Mouse (Mus musculus) Muller cell, postnatal 12 days (primary cell): ENCODE data around the gene Dnase1l2.
A peak's percentile ranks its signal among the peaks of the same experiment; 100 is the strongest.

Experiments
- DNase-seq: peaks from one replicate; pipeline ENCODE4 v3.0.0-alpha.2; 2015; ENCODE audit errors: inconsistent ontology term

Gene Dnase1l2

GRCm38 (mm10) chr17:24442632-24443155 is at the start of gene Dnase1l2:
Gene Dnase1l2 (minus strand): TSS chr17:24443105.
- DNase-seq = no peak

DNA sequence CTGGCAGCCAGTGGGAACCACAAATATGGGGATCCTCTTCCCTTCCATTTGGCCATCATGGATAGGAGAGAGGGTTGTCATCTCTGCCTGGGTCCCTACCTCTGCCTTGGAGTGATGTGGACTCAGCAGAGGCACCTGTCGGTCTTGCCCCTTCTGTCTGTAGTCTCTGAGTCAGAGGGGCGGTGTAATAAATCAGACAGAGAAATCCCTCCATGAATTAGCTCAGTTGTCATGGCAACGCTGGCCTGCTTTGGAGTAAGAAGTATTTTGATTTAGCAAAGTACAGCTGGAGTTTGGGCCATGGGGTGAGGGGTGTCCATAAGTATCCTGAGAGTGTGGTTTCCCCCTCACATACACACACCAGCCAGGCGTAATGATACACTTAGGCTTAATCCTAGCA is 47.5 kb upstream of the Dnase1l2 start:
- DNase-seq = no peak

- DNase-seq = no peak
Measured at GRCm38 (mm10) chr17:24489265-24490030, 46.5 kb upstream of the Dnase1l2 start.

DNA sequence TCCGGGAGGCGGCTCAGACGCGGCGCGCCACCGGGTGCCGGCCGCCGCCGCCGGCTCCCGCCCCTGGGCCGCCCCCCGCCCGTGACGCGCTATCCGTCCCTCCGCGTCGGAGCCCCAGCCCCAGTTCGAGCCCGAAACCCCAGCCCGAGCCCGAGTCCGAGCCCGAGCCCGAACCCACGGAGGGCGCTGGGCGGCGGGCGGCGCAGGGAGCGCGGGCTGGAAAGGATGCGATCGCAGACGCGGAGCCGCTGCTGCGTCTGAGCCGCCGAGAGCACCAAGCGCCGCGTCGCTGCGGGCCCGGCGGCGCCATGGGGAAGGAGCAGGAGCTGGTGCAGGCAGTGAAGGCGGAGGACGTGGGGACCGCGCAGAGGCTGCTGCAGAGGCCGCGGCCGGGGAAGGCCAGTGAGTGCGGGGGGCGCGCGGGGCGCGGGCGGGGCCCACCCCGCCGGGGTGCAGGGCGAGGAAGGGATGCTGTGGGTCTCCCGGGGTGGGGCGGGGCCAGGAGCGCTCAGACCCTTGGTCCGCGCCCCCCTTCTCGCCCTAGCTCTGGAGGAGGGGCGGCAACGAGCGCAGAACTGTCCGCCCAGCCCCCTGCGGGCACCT is 45.9 kb upstream of the Dnase1l2 start:
- peak; percentile 61 for DNase-seq

- peak; percentile 75 for DNase-seq
Measured at GRCm38 (mm10) chr17:24488186-24488661, 45.3 kb upstream of the Dnase1l2 start, which contains the start of gene Caskin1. Gene Caskin1 (plus strand): TSS chr17:24488601.

DNA sequence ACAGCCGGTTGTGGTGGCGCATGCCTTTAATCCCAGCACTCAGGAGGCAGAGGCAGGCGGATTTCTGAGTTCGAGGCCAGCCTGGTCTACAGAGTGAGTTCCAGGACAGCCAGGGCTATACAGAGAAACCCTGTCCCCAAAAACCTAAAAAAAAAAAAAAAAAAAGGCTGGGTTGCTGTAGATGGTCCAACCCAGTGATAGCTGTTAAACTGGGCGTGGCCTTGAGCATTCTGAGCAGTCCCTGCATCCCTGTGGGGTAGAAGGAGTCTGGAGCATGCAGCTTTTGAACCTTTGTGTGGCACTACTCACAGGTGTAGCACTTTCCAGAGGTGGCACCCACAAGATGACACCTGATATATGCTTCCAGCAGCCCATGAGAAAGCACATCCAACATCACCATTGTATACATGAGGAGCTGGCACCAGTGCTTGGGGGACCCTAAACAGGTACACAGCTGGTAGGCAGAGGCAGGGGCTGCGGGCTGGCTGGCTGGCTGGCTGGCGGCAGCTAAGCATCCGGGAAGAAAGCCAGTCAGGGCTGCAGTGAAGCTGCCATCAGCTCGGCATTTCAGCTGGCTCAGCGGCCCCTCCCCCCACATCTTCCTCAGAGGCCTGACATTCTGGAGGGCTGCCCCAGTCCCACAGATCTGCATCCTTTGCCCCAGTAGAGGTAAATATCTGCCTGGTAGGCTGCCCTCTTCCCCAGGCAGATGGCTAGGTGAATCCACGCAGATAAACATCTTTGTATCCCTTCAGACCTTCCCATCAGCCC is 42.4 kb upstream of the Dnase1l2 start:
- DNase-seq = no peak

- no peak for DNase-seq
Measured at GRCm38 (mm10) chr17:24483495-24483894, 40.6 kb upstream of the Dnase1l2 start.

GRCm38 (mm10) chr17:24481027-24481815 is 38.3 kb upstream of the Dnase1l2 start:
- no peak for DNase-seq

- no peak for DNase-seq
Measured at GRCm38 (mm10) chr17:24480201-24480826, 37.4 kb upstream of the Dnase1l2 start.

- DNase-seq = no peak
Measured at GRCm38 (mm10) chr17:24479431-24479830, 36.5 kb upstream of the Dnase1l2 start.

GRCm38 (mm10) chr17:24478663-24479380 is 35.9 kb upstream of the Dnase1l2 start, which contains the start of gene Mlst8:
Gene Mlst8 (minus strand): TSS chr17:24479078.
- DNase-seq = peak; percentile 97

DNA sequence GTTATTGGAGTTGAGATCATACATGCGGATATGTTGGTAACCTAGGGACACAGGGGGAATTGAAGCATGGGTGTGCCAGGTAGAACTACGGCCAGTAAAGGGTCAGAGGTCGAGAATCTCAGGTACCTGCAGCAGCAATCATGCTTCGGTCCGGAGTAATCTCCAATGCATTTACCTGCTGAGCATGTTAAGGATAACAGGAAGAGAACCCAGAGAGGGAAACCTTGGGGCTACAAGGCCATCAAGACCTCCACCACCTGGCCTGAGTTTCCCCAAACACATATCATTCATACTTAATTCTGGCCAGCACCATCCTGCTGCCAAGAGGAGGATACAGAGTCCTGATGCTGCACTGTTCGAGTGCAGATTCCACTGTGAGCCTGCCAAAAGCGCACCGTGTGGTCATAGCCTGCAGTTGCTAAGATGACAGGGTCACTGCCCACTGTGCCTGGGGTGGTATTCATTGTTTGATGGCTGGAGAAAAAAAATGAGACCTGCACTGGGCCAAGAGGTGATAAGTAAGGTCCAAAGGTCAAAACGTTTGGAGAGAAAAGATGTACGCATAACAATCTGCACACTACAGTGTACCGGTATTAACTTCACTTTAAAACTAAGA is 35.2 kb upstream of the Dnase1l2 start:
- DNase-seq = no peak

- DNase-seq = no peak
Measured at GRCm38 (mm10) chr17:24477053-24477984, 34.4 kb upstream of the Dnase1l2 start.

GRCm38 (mm10) chr17:24476022-24476776 is 33.3 kb upstream of the Dnase1l2 start:
- no peak for DNase-seq

- DNase-seq = no peak
Measured at GRCm38 (mm10) chr17:24475586-24475985, 32.7 kb upstream of the Dnase1l2 start.

DNA sequence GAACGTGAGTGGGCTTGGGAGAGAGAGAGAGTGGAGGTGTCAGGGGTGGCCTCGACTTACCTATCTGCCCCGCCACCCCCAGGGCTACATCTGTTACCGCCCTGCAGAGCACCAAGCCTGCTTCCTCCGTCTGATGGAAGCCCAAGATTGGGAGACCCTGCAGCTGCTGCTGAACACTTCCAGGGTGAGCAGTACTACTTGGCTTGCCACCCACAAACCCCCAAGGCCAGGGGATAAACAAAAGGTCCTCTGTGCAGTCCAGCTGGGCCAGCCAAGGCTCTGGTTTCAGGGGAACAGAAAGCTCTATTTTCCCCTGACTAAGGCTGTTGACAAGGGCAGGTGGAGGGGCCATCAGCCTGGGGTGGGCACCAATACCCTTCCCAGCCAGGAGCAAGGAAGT is 31.7 kb upstream of the Dnase1l2 start:
- DNase-seq = peak; percentile 36

GRCm38 (mm10) chr17:24473612-24474275 is 30.8 kb upstream of the Dnase1l2 start, which contains the start of gene Bricd5:
Gene Bricd5 (plus strand): TSS chr17:24473884.
- no peak for DNase-seq
